Mouse (Mus musculus) embryonic facial prominence, embryonic 10.5 days (tissue): ENCODE data around the gene Gm4894. TPM values are rescaled to one million over a fixed set of nuclear protein-coding genes. Genes with fewer than 3 reads are reported as not detected.

ENCODE experiments used
- DNase-seq: peaks from one replicate; pipeline ENCODE4 v3.0.0-alpha.2; 2017; ENCODE audit warnings: low spot score
- H3K27ac ChIP-seq: fragments of 300-500 bp; sonication (generic); replicated peaks from 2 replicates; pipeline ENCODE4 v1.5.1; 2016; ENCODE audit warnings: mild to moderate bottlenecking
- H3K27me3 ChIP-seq: fragments of 300-500 bp; sonication (generic); replicated peaks from 2 replicates; pipeline ENCODE4 v1.6.1; 2016; ENCODE audit warnings: low read depth, mild to moderate bottlenecking; ENCODE audit not compliant: poor library complexity, severe bottlenecking
- H3K36me3 ChIP-seq: fragments of 300-500 bp; sonication (generic); replicated peaks from 2 replicates; pipeline ENCODE4 v1.6.1; 2016; ENCODE audit warnings: mild to moderate bottlenecking, moderate library complexity
- H3K4me1 ChIP-seq: fragments of 300-500 bp; sonication (generic); 2 replicates; pipeline ENCODE4 v1.6.1; 2016
- H3K4me3 ChIP-seq: fragments of 300-500 bp; sonication (generic); 2 replicates; pipeline ENCODE4 v1.5.1; 2016; ENCODE audit warnings: mild to moderate bottlenecking, moderate library complexity
- H3K9me3 ChIP-seq: fragments of 300-500 bp; sonication (generic); 2 replicates; pipeline ENCODE4 v1.6.1; 2016; ENCODE audit warnings: mild to moderate bottlenecking
- WGBS: fragments of 180-500 bp; shearing (Covaris S2); methylation state at CpG from one replicate; pipeline ENCODE4 v1.1.7; 2016; 5-methylcytosine and 5-hydroxymethylcytosine counted together
- polyA plus RNA-seq: library from polyadenylated mRNA; unstranded; fragments of >200 nt; fragmentation: Nextera tagmentation; extraction: Ambion mirVana; gene quantifications from 2 replicates; pipeline ENCODE4 v1.2.1, GENCODE M21; 2016

Gm4894 gene
- polyA plus RNA-seq = not detected in 2 replicates

GRCm38 (mm10) chr9:49250231-49250630 is at the start of gene Gm4894:
TSS of gene Gm4894 (plus strand) at chr9:49250531.
- DNase-seq = no peak
- no peaks in the 10 kb centered on the region for H3K4me1 ChIP-seq
- 69% methylated on average over 6 of the region's 6 CpGs for WGBS

DNA sequence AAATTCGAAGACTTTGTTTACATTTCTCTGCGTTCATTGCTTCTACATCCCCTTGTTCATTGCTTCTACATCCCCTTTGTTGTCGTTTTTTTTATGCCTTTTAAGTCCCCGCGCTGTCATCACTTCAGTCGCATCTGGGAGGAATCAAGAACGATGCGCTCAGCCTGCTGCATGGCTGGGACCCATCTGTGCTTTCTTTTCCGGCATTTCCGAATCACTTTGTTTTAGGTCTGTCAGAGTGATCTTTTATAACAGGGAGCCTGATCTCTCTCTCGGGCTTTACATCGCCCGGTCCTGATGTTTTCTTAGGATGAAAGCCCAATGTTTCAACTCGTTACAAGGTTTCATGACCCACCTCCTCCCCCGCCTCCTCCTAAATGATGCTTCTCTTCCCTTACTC is 44.0 kb upstream of the Gm4894 start:
- Histone ChIP-seq H3K4me3 (peak overlapping the region; percentile 21), H3K27ac (no peak overlapping the region; the same call in 1 of the 2 replicates)
- 42% methylated on average over 15 of the region's 15 CpGs for WGBS

More at GRCm38 (mm10) chr9:49250231-49250630, at the start of gene Gm4894:
- H3K27me3 ChIP-seq = no peaks in the 10 kb centered on the region
- H3K9me3 ChIP-seq = no peaks in the 10 kb centered on the region
- H3K27ac ChIP-seq = no peak within 1 kb of the TSS
- H3K36me3 ChIP-seq = no peaks in the 10 kb centered on the region
- H3K4me3 ChIP-seq = no peak within 1 kb of the TSS

DNA sequence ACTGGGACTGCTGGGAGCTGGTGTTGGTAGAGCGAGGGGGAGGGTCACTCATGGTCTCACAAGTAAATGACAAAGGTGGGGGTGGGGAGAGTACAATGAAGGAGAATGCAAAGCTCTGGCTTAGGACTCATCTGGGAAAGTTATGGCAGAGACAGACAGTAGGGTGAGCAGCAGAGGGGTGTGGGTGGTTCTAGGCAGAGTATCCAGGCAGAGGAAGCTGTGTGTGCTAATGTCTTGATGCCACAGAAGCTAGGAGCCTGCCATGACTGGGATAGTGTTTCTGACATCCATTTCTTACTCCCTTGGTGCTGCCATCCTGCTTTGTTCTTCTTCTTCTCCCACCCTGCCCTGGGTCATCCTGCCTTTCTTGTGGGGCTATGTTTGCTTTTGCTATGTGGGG is 38.8 kb upstream of the Gm4894 start:
- no peaks in the 10 kb centered on the region for H3K9me3 ChIP-seq
- 70% methylated on average over 1 of the region's 1 CpGs for WGBS
- H3K36me3 ChIP-seq = no peaks in the 10 kb centered on the region
- H3K27me3 ChIP-seq = peaks cover 29% of the 10 kb centered on the region
- H3K4me1 ChIP-seq = peaks cover 15% of the 10 kb centered on the region
- no peak for DNase-seq
- no peak overlapping the region for H3K4me3 ChIP-seq
- no peak overlapping the region for H3K27ac ChIP-seq

More for the DNA sequence above, 44.0 kb upstream of the Gm4894 start:
- Histone ChIP-seq H3K9me3 (no peaks in the 10 kb centered on the region), H3K36me3 (no peaks in the 10 kb centered on the region), H3K4me1 (peaks cover 29% of the 10 kb centered on the region), H3K27me3 (peaks cover 37% of the 10 kb centered on the region)
- DNase-seq = peak; percentile 33

- Histone ChIP-seq H3K4me1 (peaks cover 10% of the 10 kb centered on the region), H3K36me3 (no peaks in the 10 kb centered on the region), H3K9me3 (no peaks in the 10 kb centered on the region), H3K27ac (no peak overlapping the region), H3K4me3 (no peak overlapping the region), H3K27me3 (peaks cover 5% of the 10 kb centered on the region)
- peak; percentile 45 for DNase-seq
- WGBS = 47% methylated on average over 2 of the region's 2 CpGs
Observed at GRCm38 (mm10) chr9:49214734-49215133, 35.6 kb upstream of the Gm4894 start.

DNA sequence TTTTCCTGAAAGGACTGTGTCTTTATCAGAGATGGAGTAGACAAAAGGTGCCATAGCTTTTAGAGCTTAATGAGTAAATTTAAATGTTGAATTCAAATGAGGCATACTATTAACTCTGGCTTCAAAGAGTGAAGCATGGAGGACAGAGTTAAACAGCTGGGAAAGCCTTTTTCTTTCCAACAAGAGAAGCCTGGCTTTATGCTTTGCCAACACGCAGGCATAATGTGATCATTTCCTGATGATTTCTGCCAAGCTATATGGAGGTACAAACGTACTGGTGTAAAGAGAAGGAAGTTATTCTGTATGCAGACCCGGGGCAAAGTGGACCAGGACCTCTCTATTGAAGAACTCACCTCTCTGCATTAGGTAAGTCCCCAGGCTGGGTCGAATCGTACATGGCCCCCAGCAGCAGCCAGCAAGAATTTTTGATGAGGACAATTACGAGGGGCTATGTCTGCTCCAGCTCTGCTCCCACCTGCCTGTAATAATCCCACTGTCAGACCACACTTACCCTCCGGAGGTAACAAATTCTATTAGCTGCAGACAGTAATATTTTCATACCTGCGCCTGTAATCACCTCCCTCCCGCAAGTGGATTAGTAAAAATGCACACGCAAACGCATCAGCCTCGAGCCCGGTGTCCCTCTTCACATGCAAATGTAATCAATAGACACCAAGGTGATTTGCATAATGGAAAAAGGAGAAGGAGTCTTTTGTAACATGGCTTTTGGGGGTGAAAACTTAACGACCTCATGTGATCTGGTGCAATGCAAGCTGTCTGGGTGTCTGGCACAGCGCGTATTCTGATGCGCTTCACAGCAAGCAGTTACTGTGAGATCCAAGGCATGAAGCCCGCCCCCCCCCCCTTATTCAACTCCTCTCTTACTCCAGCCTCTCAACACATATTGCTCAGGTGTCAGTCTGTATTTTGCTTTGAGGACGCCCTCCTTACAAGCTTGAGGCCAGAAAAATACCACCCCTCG is 32.4 kb upstream of the Gm4894 start:
- Histone ChIP-seq H3K4me3 (no peak overlapping the region), H3K36me3 (no peaks in the 10 kb centered on the region), H3K4me1 (no peaks in the 10 kb centered on the region), H3K27me3 (no peaks in the 10 kb centered on the region), H3K27ac (no peak overlapping the region), H3K9me3 (no peaks in the 10 kb centered on the region)
- 83% methylated on average over 20 of the region's 20 CpGs for WGBS
- DNase-seq = no peak

GRCm38 (mm10) chr9:49224488-49224887 is 25.8 kb upstream of the Gm4894 start:
- no peaks in the 10 kb centered on the region for H3K4me1 ChIP-seq
- no peak for DNase-seq
- no peaks in the 10 kb centered on the region for H3K9me3 ChIP-seq
- 73% methylated on average over 10 of the region's 10 CpGs for WGBS
- no peak overlapping the region for H3K4me3 ChIP-seq
- H3K36me3 ChIP-seq = no peaks in the 10 kb centered on the region
- H3K27me3 ChIP-seq = no peaks in the 10 kb centered on the region
- H3K27ac ChIP-seq = no peak overlapping the region

DNA sequence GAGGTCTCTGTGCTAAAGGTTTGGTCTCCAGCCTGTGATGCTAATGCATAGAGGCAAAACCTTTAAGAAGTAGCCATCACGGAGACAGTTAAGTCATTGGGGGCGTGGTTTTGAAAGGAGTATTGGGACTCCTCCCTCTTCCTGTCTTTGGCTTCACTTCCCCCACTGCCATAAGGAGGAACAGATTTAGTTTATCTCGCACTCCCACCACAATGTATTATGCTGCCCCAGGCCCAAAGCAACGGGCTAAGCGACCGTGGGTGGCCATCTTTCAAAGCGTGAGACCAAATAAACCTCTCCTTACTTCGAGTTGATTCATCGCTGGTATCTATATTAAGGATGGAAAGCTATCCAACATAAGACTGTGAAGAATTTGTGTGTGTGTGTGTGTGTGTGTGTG is 22.9 kb upstream of the Gm4894 start:
- DNase-seq = no peak
- WGBS = 75% methylated on average over 9 of the region's 9 CpGs
- Histone ChIP-seq H3K27me3 (no peaks in the 10 kb centered on the region), H3K27ac (no peak overlapping the region), H3K9me3 (no peaks in the 10 kb centered on the region), H3K4me3 (no peak overlapping the region), H3K36me3 (no peaks in the 10 kb centered on the region), H3K4me1 (no peaks in the 10 kb centered on the region)

GRCm38 (mm10) chr9:49229054-49229453 is 21.3 kb upstream of the Gm4894 start:
- H3K27me3 ChIP-seq = no peaks in the 10 kb centered on the region
- DNase-seq = no peak
- H3K9me3 ChIP-seq = no peaks in the 10 kb centered on the region
- no peak overlapping the region for H3K27ac ChIP-seq
- no peaks in the 10 kb centered on the region for H3K36me3 ChIP-seq
- H3K4me1 ChIP-seq = no peaks in the 10 kb centered on the region
- H3K4me3 ChIP-seq = no peak overlapping the region
- 92% methylated on average over 2 of the region's 2 CpGs for WGBS

GRCm38 (mm10) chr9:49246839-49247238 is 3.5 kb upstream of the Gm4894 start:
- no peaks in the 10 kb centered on the region for H3K27me3 ChIP-seq
- H3K9me3 ChIP-seq = no peaks in the 10 kb centered on the region
- no peak overlapping the region for H3K27ac ChIP-seq
- no peaks in the 10 kb centered on the region for H3K4me1 ChIP-seq
- H3K36me3 ChIP-seq = no peaks in the 10 kb centered on the region
- 30% methylated on average over 7 of the region's 7 CpGs for WGBS
- DNase-seq = peak; percentile 51
- no peak overlapping the region for H3K4me3 ChIP-seq

- no peaks in the 10 kb centered on the region for H3K27me3 ChIP-seq
- no peak overlapping the region for H3K4me3 ChIP-seq
- DNase-seq = no peak
- no peak overlapping the region for H3K27ac ChIP-seq
- H3K4me1 ChIP-seq = peaks cover 8% of the 10 kb centered on the region
- H3K36me3 ChIP-seq = no peaks in the 10 kb centered on the region
- WGBS = 68% methylated on average over 7 of the region's 7 CpGs
- H3K9me3 ChIP-seq = no peaks in the 10 kb centered on the region
Observed at GRCm38 (mm10) chr9:49268949-49269348, 18.6 kb downstream of the Gm4894 start.

- WGBS = 38% methylated on average over 7 of the region's 7 CpGs
- Histone ChIP-seq H3K9me3 (no peaks in the 10 kb centered on the region), H3K27ac (no peak overlapping the region), H3K27me3 (no peaks in the 10 kb centered on the region), H3K4me1 (peaks cover 6% of the 10 kb centered on the region), H3K36me3 (no peaks in the 10 kb centered on the region), H3K4me3 (no peak overlapping the region)
- no peak for DNase-seq
Observed at GRCm38 (mm10) chr9:49273566-49273965, 23.2 kb downstream of the Gm4894 start.

- no peak for DNase-seq
- no peaks in the 10 kb centered on the region; the same call in 1 of the 2 replicates for H3K4me1 ChIP-seq
- H3K27me3 ChIP-seq = no peaks in the 10 kb centered on the region
- H3K9me3 ChIP-seq = no peaks in the 10 kb centered on the region
- WGBS = 80% methylated on average over 4 of the region's 4 CpGs
- H3K27ac ChIP-seq = no peak overlapping the region
- H3K4me3 ChIP-seq = no peak overlapping the region
- no peaks in the 10 kb centered on the region for H3K36me3 ChIP-seq
Observed at GRCm38 (mm10) chr9:49275976-49276375, 25.6 kb downstream of the Gm4894 start.
